Mouse (Mus musculus): ENCODE data around the gene Ifi47. TPM values are rescaled to one million over a fixed set of nuclear protein-coding genes. Genes with fewer than 3 reads are reported as not detected.

Ifi47 gene
- polyA plus RNA-seq, 1 experiment from 2014 or later: 0.56 TPM

DNA sequence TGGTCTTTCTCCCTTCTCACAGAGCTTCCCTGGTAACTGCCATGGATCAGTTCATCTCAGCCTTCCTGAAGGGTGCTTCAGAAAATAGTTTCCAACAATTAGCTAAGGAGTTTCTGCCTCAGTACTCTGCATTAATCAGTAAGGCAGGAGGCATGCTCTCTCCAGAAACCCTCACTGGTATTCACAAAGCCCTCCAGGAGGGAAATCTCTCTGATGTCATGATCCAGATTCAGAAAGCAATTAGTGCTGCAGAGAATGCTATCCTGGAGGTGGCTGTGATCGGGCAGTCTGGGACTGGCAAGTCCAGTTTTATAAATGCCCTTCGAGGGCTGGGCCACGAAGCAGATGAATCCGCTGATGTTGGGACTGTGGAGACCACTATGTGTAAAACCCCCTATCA, 19.0 kb downstream of the Ifi47 start:
- no peak for ATAC-seq
- H3K36me3 ChIP-seq (ENCODE audit: control insufficient read depth, insufficient read depth): no peaks in the 10 kb centered on the region
- 67% methylated on average over 4 of the region's 4 CpGs for WGBS

DNA sequence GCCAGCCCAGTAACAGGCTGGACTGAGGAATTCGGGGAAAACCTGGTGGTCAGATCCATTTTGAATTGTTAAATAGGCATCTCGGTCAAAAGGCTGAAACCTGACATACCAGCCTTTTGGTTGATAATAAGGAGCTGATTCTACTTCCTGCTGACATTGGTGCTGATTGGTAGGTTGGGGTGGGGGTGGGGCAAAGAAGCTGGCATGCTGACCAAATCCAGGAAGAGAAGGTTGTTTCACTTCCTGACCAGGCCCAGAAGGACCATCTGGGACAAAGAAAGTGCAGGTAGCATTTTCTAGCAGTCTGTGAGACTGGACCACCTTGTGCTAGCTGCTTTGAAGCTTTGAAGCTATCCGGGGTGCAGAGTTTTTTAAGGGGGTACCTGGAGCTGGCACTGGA, 24.0 kb downstream of the Ifi47 start:
- Histone ChIP-seq H3K36me3 (ENCODE audit: control insufficient read depth, insufficient read depth) (no peaks in the 10 kb centered on the region), H3K27ac (ENCODE audit: low read length) (no peak overlapping the region), H3K9me3 (ENCODE audit: control insufficient read depth, low read length) (no peaks in the 10 kb centered on the region), H3K9ac (replicated peaks; ENCODE audit: low read depth, low read length) (no peak overlapping the region), H3K27me3 (replicated peaks; ENCODE audit: control insufficient read depth, insufficient read depth, low read length) (no peaks in the 10 kb centered on the region), H3K4me3 (replicated peaks; ENCODE audit: low read length) (no peak overlapping the region), H3K4me1 (replicated peaks; ENCODE audit: control insufficient read depth, insufficient read depth, low read length) (no peaks in the 10 kb centered on the region), H3K4me2 (ENCODE audit: low read length) (no peak overlapping the region)
- WGBS: 87% methylated on average over 3 of the region's 3 CpGs
- ATAC-seq: no peak

More for the DNA sequence above, 19.0 kb downstream of the Ifi47 start:
- Histone ChIP-seq H3K9me3 (ENCODE audit: control insufficient read depth, low read length) (no peaks in the 10 kb centered on the region), H3K9ac (replicated peaks; ENCODE audit: low read depth, low read length) (no peak overlapping the region), H3K27me3 (replicated peaks; ENCODE audit: control insufficient read depth, insufficient read depth, low read length) (no peaks in the 10 kb centered on the region), H3K4me3 (replicated peaks; ENCODE audit: low read length) (no peak overlapping the region), H3K4me1 (replicated peaks; ENCODE audit: control insufficient read depth, insufficient read depth, low read length) (no peaks in the 10 kb centered on the region), H3K4me2 (ENCODE audit: low read length) (no peak overlapping the region), H3K27ac (ENCODE audit: low read length) (no peak overlapping the region)

DNA sequence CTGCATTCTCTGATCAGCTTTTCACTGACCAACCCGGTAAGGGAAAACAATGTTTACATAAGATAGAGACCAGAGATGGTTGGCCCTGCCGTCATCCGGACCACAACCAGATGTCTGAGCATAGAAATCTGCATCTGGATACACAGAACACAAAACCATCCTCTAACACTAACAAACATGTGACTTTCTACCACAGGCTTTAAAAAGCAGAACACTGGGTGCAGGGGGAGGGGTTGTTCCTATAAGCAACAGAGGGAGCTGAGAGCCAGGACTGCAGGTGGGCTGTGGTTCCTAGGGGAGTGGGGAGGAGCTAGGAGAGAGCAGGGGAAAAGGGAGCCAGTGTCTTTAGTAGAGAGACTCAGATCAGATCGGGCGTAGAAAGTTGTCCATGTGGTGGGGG, 25.1 kb downstream of the Ifi47 start:
- Histone ChIP-seq H3K9ac (replicated peaks; ENCODE audit: low read depth, low read length) (no peak overlapping the region), H3K27ac (ENCODE audit: low read length) (no peak overlapping the region), H3K27me3 (replicated peaks; ENCODE audit: control insufficient read depth, insufficient read depth, low read length) (no peaks in the 10 kb centered on the region), H3K36me3 (ENCODE audit: control insufficient read depth, insufficient read depth) (no peaks in the 10 kb centered on the region), H3K9me3 (ENCODE audit: control insufficient read depth, low read length) (no peaks in the 10 kb centered on the region), H3K4me1 (replicated peaks; ENCODE audit: control insufficient read depth, insufficient read depth, low read length) (no peaks in the 10 kb centered on the region), H3K4me3 (replicated peaks; ENCODE audit: low read length) (no peak overlapping the region), H3K4me2 (ENCODE audit: low read length) (no peak overlapping the region)
- ATAC-seq: no peak
- WGBS: 60% methylated on average over 5 of the region's 5 CpGs

DNA sequence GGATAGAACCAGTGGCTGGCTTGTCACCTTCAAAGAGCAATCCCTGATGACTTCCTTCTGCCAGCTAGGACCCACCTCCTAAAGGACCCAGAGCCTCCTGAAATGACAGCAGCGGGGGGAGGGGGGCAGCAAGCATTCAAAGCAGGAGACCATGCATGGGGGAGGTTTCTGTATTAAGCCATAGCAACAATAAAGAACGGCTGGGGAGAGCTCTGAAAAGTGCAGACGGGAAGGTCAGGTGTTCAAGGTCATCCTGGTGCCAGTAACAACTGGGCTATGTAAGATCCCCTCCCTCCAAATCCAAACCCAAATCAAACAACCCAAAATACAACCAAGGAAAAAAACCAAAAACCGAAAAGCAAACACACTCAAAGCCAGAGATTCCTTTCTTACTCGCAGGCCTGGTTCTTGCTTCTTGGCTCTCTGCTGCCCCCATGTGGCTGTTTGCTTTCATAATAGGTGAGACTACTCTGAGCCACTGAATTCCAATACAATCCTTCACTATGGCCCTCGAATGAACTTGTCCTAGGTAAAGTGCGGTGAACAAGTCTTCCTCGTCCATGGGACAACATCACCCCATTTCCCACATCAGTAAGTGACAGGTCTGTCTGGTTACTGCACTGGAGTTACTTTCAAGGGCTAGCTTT, 26.8 kb downstream of the Ifi47 start:
- H3K36me3 ChIP-seq (ENCODE audit: control insufficient read depth, insufficient read depth): no peaks in the 10 kb centered on the region
- no peaks in the 10 kb centered on the region for H3K9me3 ChIP-seq (ENCODE audit: control insufficient read depth, low read length)
- no peak overlapping the region for H3K27ac ChIP-seq (ENCODE audit: low read length)
- 14% methylated on average over 8 of the region's 8 CpGs for WGBS
- no peak overlapping the region for H3K4me2 ChIP-seq (ENCODE audit: low read length)
- no peak overlapping the region for H3K4me3 ChIP-seq (replicated peaks; ENCODE audit: low read length)
- H3K4me1 ChIP-seq (replicated peaks; ENCODE audit: control insufficient read depth, insufficient read depth, low read length): no peaks in the 10 kb centered on the region
- H3K27me3 ChIP-seq (replicated peaks; ENCODE audit: control insufficient read depth, insufficient read depth, low read length): no peaks in the 10 kb centered on the region
- ATAC-seq: peak; percentile 88
- no peak overlapping the region for H3K9ac ChIP-seq (replicated peaks; ENCODE audit: low read depth, low read length)

DNA sequence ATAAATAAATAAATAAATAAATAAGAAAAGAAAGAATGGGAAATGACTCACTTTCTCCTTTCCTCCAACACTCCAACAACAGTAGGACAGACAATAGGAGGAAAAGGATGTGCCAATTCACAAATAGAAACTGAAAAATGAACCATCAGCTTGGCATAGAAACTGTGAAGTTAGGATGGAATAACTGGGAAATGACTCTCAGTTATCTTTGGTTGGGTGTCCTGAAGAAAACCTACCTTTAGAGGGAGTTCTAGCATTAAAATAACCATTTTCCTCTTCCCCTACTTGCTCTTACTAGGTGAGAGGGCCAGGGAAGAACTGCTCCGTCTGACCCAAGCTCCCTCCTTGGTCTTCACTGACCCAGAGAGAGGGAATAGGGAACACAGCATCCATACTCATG, 29.4 kb downstream of the Ifi47 start:
- no peak for ATAC-seq
- Histone ChIP-seq H3K4me1 (replicated peaks; ENCODE audit: control insufficient read depth, insufficient read depth, low read length) (no peaks in the 10 kb centered on the region), H3K27ac (ENCODE audit: low read length) (no peak overlapping the region), H3K4me2 (ENCODE audit: low read length) (no peak overlapping the region), H3K27me3 (replicated peaks; ENCODE audit: control insufficient read depth, insufficient read depth, low read length) (no peaks in the 10 kb centered on the region), H3K9me3 (ENCODE audit: control insufficient read depth, low read length) (no peaks in the 10 kb centered on the region), H3K9ac (replicated peaks; ENCODE audit: low read depth, low read length) (no peak overlapping the region), H3K4me3 (replicated peaks; ENCODE audit: low read length) (no peak overlapping the region), H3K36me3 (ENCODE audit: control insufficient read depth, insufficient read depth) (no peaks in the 10 kb centered on the region)
- WGBS: 50% methylated on average over 1 of the region's 1 CpGs

DNA sequence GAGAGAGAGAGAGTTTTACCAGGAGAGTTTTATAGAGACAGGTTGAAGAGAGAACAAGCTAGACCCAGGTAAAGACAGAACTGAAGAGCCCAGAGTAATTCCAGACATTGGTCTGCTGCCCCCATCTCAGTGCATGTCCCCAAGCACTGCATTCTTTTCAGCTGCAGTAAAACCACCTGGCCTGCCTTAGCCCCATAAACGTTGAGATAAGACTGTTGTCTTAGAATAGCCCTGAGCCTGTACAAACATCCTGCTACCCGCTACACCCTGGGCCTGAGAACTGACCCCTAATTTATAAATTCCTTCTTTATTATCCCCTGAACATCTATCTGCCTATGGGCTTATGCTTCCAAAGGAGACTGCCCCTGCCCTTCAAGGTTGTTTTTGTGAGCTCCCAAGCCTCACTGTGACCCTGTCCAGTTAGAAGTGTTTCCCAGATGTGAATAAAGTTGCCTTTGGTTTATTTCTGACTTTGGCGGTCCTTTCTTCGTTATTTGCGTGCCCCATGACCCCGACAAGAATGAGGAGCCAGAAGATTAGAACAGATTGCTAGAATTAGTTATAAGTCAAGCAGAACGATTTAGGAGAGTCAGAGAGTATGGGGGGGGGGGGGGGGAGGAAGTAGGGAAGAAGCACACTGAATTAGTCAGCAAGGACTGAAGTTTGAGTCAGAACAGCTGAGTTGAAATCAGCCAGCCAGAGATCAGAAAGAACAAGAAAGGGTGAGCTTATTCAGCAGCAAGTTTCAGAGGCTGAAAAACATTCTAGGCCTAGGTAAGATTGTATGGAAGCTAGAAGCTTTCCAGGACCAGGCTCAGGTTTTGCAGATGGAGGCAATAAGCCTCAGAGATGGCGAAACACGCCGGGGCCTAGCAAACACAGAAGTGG, 31.5 kb downstream of the Ifi47 start:
- Histone ChIP-seq H3K4me1 (replicated peaks; ENCODE audit: control insufficient read depth, insufficient read depth, low read length) (no peaks in the 10 kb centered on the region), H3K9me3 (ENCODE audit: control insufficient read depth, low read length) (no peaks in the 10 kb centered on the region), H3K27me3 (replicated peaks; ENCODE audit: control insufficient read depth, insufficient read depth, low read length) (no peaks in the 10 kb centered on the region), H3K4me2 (ENCODE audit: low read length) (no peak overlapping the region), H3K36me3 (ENCODE audit: control insufficient read depth, insufficient read depth) (no peaks in the 10 kb centered on the region), H3K9ac (replicated peaks; ENCODE audit: low read depth, low read length) (no peak overlapping the region), H3K4me3 (replicated peaks; ENCODE audit: low read length) (no peak overlapping the region), H3K27ac (ENCODE audit: low read length) (no peak overlapping the region)
- WGBS: 65% methylated on average over 10 of the region's 10 CpGs
- no peak for ATAC-seq

DNA sequence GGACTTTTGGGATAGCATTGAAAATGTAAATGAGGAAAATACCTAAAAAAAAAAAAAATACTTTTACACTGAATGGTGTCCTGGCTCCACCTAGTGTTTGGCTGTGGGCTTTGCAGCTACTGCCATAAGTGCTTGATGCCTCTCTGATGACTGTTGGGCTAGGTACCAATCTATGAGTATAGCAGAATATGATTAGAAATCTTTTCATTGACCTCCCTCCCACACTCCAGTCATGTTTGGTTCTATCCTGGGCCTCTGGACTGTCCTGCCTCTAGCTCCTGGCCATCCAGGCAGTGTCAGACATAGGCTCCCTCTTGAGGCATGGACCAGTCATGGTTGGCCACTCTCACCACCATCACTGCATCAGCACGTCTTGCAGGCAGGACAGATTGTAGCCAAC, 32.4 kb downstream of the Ifi47 start:
- ATAC-seq: no peak
- Histone ChIP-seq H3K27me3 (replicated peaks; ENCODE audit: control insufficient read depth, insufficient read depth, low read length) (no peaks in the 10 kb centered on the region), H3K27ac (ENCODE audit: low read length) (no peak overlapping the region), H3K4me2 (ENCODE audit: low read length) (no peak overlapping the region), H3K9ac (replicated peaks; ENCODE audit: low read depth, low read length) (no peak overlapping the region), H3K36me3 (ENCODE audit: control insufficient read depth, insufficient read depth) (no peaks in the 10 kb centered on the region), H3K9me3 (ENCODE audit: control insufficient read depth, low read length) (no peaks in the 10 kb centered on the region), H3K4me3 (replicated peaks; ENCODE audit: low read length) (no peak overlapping the region), H3K4me1 (replicated peaks; ENCODE audit: control insufficient read depth, insufficient read depth, low read length) (no peaks in the 10 kb centered on the region)
- 24% methylated on average over 1 of the region's 1 CpGs for WGBS

DNA sequence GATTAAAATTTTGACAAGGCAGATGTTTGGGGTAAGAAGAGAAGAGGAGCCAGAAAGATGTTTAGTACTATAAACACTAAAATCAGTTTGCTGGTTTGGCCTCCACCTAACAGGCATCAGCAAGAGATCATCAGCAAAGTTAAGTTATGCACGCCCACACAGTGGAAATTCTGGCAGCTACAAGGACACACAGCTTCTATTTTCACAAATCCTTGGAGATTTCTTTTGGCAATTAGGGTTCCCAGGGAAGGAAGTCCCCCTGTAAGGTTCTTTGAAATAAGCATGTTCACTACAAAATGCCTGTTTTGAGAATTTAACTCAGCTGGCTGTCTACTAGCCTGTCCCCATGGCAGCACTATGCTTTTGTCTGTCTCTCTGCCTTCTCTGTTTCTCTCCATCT, 34.6 kb downstream of the Ifi47 start:
- no peak for ATAC-seq
- no peak overlapping the region for H3K4me2 ChIP-seq (ENCODE audit: low read length)
- no peaks in the 10 kb centered on the region for H3K9me3 ChIP-seq (ENCODE audit: control insufficient read depth, low read length)
- 67% methylated on average over 1 of the region's 1 CpGs for WGBS
- no peaks in the 10 kb centered on the region for H3K4me1 ChIP-seq (replicated peaks; ENCODE audit: control insufficient read depth, insufficient read depth, low read length)
- H3K4me3 ChIP-seq (replicated peaks; ENCODE audit: low read length): no peak overlapping the region
- H3K27me3 ChIP-seq (replicated peaks; ENCODE audit: control insufficient read depth, insufficient read depth, low read length): no peaks in the 10 kb centered on the region
- H3K36me3 ChIP-seq (ENCODE audit: control insufficient read depth, insufficient read depth): no peaks in the 10 kb centered on the region
- H3K9ac ChIP-seq (replicated peaks; ENCODE audit: low read depth, low read length): no peak overlapping the region
- no peak overlapping the region for H3K27ac ChIP-seq (ENCODE audit: low read length)

DNA sequence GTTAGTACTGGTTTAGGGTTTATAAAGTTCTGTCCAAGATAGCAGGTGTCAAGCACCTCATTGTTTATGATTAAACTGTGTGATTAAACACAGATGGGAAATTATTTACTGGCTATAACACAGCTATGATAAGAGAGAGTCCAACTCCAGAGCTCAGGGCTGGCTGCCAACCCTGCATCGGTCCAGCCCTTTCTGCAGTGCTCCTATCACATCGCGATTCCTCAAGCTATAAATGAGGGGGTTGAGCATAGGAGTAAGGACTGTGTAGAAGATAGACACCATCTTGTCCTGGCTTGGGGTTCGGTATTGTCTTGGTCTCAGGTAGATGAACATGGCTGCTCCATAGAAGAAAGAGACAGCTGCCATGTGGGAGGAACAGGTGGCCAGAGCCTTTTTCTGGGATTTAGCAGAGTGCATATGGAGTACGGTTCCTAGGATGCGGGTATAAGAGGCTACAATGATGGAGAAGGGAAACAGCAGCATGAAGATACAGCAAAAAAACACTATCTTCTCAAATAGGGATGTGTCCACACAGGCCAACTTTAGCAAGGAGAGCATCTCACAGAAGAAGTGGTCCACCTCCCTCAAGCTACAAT, 36.3 kb downstream of the Ifi47 start:
- no peak overlapping the region for H3K27ac ChIP-seq (ENCODE audit: low read length)
- H3K9ac ChIP-seq (replicated peaks; ENCODE audit: low read depth, low read length): no peak overlapping the region
- no peak for ATAC-seq
- H3K27me3 ChIP-seq (replicated peaks; ENCODE audit: control insufficient read depth, insufficient read depth, low read length): no peaks in the 10 kb centered on the region
- H3K4me1 ChIP-seq (replicated peaks; ENCODE audit: control insufficient read depth, insufficient read depth, low read length): no peaks in the 10 kb centered on the region
- no peaks in the 10 kb centered on the region for H3K36me3 ChIP-seq (ENCODE audit: control insufficient read depth, insufficient read depth)
- H3K4me2 ChIP-seq (ENCODE audit: low read length): no peak overlapping the region
- 87% methylated on average over 6 of the region's 6 CpGs for WGBS
- no peak overlapping the region for H3K4me3 ChIP-seq (replicated peaks; ENCODE audit: low read length)
- no peaks in the 10 kb centered on the region for H3K9me3 ChIP-seq (ENCODE audit: control insufficient read depth, low read length)
